Mouse (Mus musculus) T-helper 2 cell (primary cell): Measurements from ENCODE around the gene Slc16a13.

Experiments
- in situ Hi-C: fragments of 300-600 bp; cut with MboI, MseI; formaldehyde crosslinking; loops from one replicate; pipeline ENCODE4 v1.15.1; 2025; ENCODE audit warnings: high pct_unique_total_duplicates

The Slc16a13 gene

DNA sequence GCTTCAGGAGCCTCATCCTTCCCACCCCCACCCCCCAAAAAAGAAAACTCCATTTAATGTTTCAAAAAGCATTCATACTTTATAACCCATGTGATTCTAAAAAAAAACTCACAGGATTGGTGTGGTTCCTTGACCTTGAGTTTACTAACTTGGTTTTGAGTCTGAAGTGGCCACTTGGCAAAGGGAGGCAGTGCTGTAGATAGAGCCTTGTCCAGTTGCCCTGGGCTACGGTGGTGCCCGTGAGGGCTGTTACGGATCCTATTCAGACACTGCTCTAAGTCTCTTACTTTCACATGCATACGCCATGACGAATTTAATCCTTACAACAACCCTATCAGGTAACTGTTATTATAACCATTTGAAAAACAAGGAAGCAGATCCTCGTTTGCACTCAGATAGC is 8.9 kb downstream of the Slc16a13 start:
- in situ Hi-C loops, result no loop called here

- in situ Hi-C loops, result no loop called here
These were observed 10.2 kb downstream of the Slc16a13 start for GRCm38 (mm10) chr11:70210681-70211080.

GRCm38 (mm10) chr11:70208778-70209388 is 12.0 kb downstream of the Slc16a13 start:
- in situ Hi-C loops, result no loop called here

DNA sequence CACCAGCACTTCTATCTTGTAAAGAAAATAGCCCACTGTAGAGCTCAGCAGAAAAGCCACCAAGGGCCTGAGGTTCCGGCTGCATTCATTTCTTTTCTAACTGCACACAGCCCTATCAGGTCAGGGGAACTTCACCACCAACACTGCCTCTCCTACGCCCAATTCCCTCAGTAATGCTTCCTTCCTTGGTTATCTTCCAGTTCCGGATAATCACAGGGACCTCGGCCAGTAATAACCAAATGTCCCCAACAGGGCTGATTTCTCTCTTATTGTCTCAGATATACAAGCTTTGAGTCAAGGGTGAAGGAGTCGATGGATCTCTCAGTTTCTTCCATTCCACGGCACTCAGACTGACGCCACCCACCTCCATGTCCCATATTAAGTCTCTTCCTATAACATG is 13.6 kb downstream of the Slc16a13 start:
- in situ Hi-C loops, result no loop called here

GRCm38 (mm10) chr11:70206801-70207200 is 14.1 kb downstream of the Slc16a13 start:
- in situ Hi-C loops, result no loop called here

DNA sequence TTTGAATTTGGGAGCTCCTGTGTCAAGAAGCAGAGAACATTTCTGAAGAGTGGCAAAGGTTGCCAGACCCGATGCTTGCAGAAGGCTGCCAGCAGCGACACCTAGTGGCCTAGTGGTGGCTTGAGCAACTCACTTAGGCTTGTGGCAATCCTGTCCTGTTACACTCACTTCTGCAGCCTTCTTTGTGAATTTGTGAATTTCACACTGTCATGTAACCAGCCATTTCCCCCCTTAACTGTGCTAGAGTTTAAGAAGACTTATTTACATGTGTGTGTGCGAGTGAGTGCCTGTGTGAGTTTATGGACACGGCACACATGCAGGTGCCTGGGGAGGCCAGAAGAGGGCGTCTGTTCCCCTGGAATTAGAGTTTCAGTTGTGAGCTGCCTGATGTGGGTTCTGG is 19.2 kb downstream of the Slc16a13 start:
- in situ Hi-C loops, result loop anchor here (5.0 kb wide), 1 partner anchor 144 kb away; no protein-coding TSS in a partner anchor

GRCm38 (mm10) chr11:70200036-70200608 is 20.7 kb downstream of the Slc16a13 start:
- in situ Hi-C loops, result loop anchor here (5.0 kb wide), 1 partner anchor 143 kb away; no protein-coding TSS in a partner anchor

GRCm38 (mm10) chr11:70199107-70199506 is 21.8 kb downstream of the Slc16a13 start:
- in situ Hi-C loops, result no loop called here

GRCm38 (mm10) chr11:70198332-70198731 is 22.5 kb downstream of the Slc16a13 start:
- in situ Hi-C loops, result no loop called here

GRCm38 (mm10) chr11:70193354-70194285 is 27.2 kb downstream of the Slc16a13 start:
- in situ Hi-C loops, result no loop called here

DNA sequence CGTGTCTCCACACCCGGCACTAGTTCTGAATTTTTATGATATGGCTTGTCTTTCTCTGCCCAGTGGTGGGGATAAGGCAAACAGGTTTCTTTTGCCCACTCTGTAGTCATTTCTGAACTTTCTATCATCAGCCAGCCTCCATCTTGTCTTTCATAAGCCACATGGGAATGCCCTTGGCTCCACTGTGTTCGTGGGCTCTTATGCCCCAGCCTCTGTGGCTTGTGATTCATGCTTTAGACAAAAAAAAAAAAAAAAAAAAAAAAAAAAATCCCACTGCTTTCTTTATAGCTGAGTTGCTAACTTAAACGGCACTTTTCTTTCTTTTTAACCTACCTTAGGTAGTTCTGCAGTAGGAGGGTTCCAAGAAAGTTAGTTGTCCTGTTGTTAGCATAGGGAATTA is 28.7 kb downstream of the Slc16a13 start:
- in situ Hi-C loops, result no loop called here

DNA sequence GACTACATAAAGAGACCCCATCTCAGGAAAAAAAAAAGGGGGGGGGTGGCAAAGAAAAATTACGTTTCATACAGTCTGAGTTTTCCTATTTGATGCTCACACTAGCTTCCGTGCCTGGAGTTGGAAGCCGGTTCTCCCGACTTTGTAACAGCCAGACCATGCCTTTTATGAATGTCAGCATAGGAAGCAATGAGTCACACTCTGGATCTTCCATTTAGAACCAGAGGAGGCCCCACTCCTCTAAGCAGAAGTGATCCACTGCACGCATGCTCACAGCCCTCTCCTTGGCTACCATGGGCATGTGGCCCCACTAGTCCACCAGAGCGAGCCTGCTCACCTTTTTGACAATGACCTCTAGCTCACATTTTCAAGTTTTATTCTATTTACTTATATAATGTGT is 29.7 kb downstream of the Slc16a13 start:
- in situ Hi-C loops, result no loop called here

DNA sequence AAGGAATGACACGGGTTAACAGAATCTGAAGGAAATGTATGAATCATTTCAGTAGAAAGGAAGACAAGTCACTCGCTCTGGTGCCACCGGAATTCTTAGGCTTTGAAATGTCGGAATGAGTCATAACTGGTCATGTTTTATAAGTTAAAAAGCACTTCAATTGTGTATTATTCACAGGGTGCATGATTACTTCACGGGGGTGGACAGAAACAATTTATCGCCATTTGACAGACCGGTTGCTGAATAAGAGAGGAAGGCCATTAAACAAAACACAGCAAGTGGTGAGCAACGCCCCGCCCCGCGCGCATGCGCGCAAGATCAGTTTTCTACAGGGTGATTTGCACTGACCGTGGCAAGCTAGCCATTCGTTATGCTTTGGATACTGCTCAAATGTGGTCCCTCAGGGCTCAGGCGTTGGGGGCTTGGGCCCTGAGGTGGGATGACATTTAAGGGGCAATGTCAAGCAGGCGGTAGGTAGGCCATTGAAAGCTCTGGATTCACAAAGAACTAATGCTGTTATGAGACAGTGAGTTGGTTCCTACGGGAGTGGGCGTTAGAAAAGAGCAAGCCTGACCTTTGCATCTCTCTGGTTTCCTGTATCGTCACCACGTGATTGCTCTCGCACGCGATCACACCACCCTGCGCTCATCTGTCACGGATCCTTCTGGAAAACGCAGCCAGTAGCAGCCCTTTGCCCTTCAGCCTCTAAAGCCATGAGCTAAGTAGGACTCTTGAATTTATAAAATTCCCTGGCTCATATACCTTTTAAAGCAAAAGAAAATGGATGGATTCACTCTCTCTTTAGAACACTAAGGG is 31.3 kb downstream of the Slc16a13 start:
- in situ Hi-C loops, result no loop called here

- in situ Hi-C loops, result no loop called here
These were observed 35.7 kb downstream of the Slc16a13 start for GRCm38 (mm10) chr11:70185120-70185519.

DNA sequence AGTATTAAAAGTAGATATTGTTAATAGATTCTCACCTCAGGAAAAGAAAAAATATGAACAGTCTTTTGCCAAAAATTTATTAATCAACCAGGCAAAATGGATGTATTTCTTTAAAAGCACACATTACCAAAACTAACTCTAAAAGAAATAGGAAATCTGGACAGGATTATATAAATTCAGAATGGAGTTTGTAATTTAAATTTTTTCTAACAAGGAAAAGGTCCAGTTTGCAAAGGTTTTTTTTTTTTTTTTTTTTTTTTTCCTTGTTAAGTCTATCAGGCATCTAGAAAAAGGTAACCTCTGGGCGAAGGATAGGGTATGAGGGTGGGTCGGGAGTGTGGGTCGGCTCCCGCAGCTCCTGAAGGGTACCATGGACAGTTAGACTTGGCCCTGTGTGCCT is 40.4 kb downstream of the Slc16a13 start:
- in situ Hi-C loops, result no loop called here

- in situ Hi-C loops, result no loop called here
These were observed 41.5 kb downstream of the Slc16a13 start for GRCm38 (mm10) chr11:70179401-70179800.

DNA sequence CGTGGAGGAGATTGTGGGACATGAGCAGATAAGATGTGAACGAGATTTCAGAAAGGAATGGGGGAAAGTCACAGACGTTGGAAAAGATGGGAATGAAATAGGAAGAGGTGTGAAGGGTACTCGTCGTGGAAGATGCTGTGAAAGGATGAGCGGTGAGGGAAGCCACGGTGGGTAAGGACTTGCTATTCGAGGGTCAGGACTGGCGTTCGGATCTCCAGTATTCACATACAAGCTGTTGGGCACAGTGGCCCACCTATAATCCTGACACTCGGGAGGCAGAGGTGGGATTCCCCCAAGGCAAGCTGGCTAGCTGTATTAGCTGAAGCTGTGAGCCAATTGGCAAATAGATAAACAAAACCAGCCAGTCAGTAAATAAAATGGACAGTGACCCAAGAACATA is 42.1 kb downstream of the Slc16a13 start:
- in situ Hi-C loops, result no loop called here

DNA sequence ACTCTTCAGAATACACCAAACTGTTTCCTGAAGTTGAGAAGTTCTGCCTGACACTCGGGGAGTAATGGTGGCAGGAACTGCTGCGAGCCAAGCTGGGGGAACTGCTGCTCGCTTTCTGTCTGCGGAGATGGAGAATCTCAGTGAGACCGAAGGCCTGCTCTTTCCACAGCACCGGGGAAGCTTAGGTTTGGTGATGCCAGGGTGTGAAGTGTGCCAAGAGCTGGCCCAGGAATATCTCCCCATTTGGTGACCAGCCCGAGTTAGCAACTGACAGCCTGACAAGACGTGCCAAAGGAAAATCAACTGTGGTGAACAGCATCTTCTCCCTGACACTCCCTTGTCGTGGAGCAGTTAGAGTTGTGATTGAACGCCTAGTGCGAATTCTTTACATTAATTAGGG is 42.6 kb downstream of the Slc16a13 start:
- in situ Hi-C loops, result no loop called here

DNA sequence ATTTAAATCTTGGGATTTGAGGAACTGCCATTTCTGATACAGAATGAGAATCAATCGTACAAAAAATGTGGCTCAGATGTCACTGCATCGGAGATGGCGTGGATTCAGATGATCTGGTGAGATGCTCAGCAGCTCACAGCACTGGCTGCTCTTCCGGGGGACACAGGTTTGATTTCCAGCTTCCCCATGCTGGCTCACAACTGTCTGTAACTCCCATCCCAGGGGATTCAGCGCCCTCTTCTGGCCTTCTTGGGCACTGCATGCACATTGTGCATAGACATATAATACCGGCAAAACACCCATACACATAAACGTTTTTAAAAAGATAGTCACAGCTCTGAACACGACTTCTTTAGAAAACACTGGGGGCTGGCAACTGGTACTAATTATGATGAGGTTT is 43.2 kb downstream of the Slc16a13 start:
- in situ Hi-C loops, result no loop called here

DNA sequence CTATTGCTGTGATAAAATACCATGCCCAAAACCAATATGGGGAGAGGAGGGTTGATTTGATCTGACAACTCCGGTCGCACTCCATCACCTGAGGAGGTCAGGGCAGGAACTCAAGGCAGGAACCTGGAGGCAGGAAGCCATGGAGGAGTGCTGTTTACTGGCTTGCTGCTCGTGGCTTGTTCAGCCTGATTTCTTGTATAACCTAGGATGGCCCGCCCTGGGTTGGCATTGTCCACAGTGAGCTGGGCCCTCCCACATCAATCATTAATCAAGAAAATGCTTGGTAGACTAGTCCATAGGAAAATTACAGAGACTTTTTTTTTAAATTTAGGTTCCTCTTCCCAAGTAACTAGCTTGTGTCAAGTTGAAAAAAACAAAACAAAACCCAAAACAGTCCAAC is 46.4 kb downstream of the Slc16a13 start:
- in situ Hi-C loops, result no loop called here

- in situ Hi-C loops, result no loop called here
These were observed 48.6 kb downstream of the Slc16a13 start for GRCm38 (mm10) chr11:70172298-70172697.

GRCm38 (mm10) chr11:70171847-70172246 is 49.0 kb downstream of the Slc16a13 start:
- in situ Hi-C loops, result no loop called here
